14 mouse cellular contexts compared by ENCODE assay signal in the genomic region with DNA sequence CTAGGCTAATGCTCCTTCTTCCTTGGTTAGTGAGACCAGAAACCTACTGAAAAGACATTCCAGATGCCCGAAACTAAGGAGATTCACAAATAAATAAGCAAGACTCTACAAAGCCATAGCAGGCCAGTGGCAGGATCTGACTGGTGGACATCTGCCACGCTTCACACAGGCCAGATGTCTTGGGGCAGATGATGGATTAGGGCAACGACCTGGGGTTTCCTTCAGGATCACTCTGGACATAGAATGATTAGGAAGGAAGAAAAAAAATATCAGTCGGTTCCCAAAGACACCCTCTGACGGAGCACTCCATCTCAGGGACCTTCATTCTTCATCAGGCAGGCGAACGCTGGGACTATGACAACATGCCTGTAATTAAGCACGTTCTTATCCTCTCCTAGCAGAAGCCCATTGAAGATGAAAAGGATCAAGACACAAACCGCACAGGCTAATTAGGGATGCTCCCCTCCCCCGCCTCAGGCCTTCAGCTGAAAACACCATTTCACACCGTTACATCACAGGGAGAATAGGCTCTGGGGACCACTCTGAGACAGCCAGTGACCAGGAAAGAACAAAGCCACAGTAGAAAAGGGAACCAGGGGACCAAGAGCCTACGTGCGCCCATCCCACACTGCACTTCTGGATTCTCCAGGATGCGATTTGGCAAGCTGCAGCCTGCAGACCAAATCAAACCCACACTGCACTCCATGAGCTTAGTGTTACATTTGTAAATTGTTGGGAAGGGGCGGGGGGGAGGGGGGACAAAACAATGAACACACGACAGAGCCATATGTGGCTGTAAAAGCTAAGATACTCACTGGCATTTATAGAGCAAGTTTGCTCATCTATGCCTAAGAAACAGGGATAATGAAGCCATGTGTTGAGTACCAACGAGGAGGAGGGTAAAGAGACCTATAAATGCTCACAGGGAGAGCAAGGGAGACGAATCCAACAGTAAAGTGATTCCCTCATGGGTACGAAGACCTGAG.
DNase-seq lines count a peak whose midpoint lies in the region; ATAC-seq and TF ChIP-seq lines count a peak whose summit lies in the region.
"Had no signal": no experiment of that assay in that cellular context is flagged by ENCODE, and none has a peak within 500 bp of the region (broad histone marks: within the 10 kb centered on the region; RNA-seq: fewer than 3 reads in every experiment).

No protein-coding gene starts in this region.

- no peak for ATAC-seq in midbrain, postnatal 0 days (ENCODE audit: low FRiP score)
- 0 out of 2 replicates have a peak, but pooled peaks have one; percentile 14 for ATAC-seq in granulocyte monocyte progenitor cell, adult 5-6 weeks (replicated peaks; ENCODE audit: poor library complexity, severe bottlenecking)
- peak; percentile 87 for ATAC-seq in midbrain, embryonic 12.5 days (ENCODE audit: low FRiP score, low read depth)
- ATAC-seq: intestine, embryonic 16.5 days; lung, postnatal 0 days had no signal

- peaks cover 11% of the 10 kb centered on the region; the same call in 1 of the 2 replicates for H3K27me3 ChIP-seq in midbrain, embryonic 10.5 days (ENCODE audit: low read depth, poor library complexity, severe bottlenecking)
- H3K27me3 ChIP-seq in midbrain, postnatal 0 days (ENCODE audit: insufficient read depth, low read length) = no peaks in the 10 kb centered on the region
- H3K27me3 ChIP-seq in midbrain, embryonic 12.5 days = no peaks in the 10 kb centered on the region; the same call in 1 of the 2 replicates
- no peaks in the 10 kb centered on the region; the same call in 1 of the 2 replicates for H3K27me3 ChIP-seq in kidney, adult 2 months (replicated peaks; ENCODE audit: control insufficient read depth, insufficient read depth, low read length)

- 42% methylated on average over 19 of the region's 19 CpGs for WGBS in midbrain, embryonic 10.5 days
- 34% methylated on average over 19 of the region's 19 CpGs for WGBS in midbrain, postnatal 0 days
- 27% methylated on average over 19 of the region's 19 CpGs for WGBS in midbrain, embryonic 12.5 days
- WGBS in kidney, adult 2 months = 72% methylated on average over 19 of the region's 19 CpGs

- no peaks in the 10 kb centered on the region for H3K36me3 ChIP-seq in midbrain, embryonic 10.5 days
- no peaks in the 10 kb centered on the region for H3K36me3 ChIP-seq in midbrain, postnatal 0 days (ENCODE audit: insufficient read depth, low read length)
- no peaks in the 10 kb centered on the region for H3K36me3 ChIP-seq in midbrain, embryonic 12.5 days
- H3K36me3 ChIP-seq in kidney, adult 2 months (ENCODE audit: control insufficient read depth, insufficient read depth, low read length) = no peaks in the 10 kb centered on the region

- H3K4me3 ChIP-seq in midbrain, embryonic 10.5 days = no peak overlapping the region
- no peak overlapping the region for H3K4me3 ChIP-seq in midbrain, postnatal 0 days (ENCODE audit: low read depth, low read length)
- H3K4me3 ChIP-seq in midbrain, embryonic 12.5 days = no peak overlapping the region
- no peak overlapping the region for H3K4me3 ChIP-seq in kidney, adult 2 months (ENCODE audit: insufficient read depth, low read depth, low read length)

- no peak for TF ChIP-seq CTCF in midbrain, postnatal 0 days (IDR thresholded peaks at IDR 0.05)
- no peak for TF ChIP-seq CTCF in kidney, adult 2 months (conservative IDR thresholded peaks at IDR 0.05; ENCODE audit: insufficient read depth, insufficient read length, low read depth, low read length)

- no peak for TF ChIP-seq POLR2A in kidney, adult 2 months (IDR thresholded peaks at IDR 0.05; ENCODE audit: low read depth, low read length)

- H3K4me1 ChIP-seq in midbrain, embryonic 10.5 days = peaks cover 20% of the 10 kb centered on the region
- no peaks in the 10 kb centered on the region for H3K4me1 ChIP-seq in midbrain, postnatal 0 days (ENCODE audit: insufficient read depth, low read length)
- H3K4me1 ChIP-seq in midbrain, embryonic 12.5 days = peaks cover 18% of the 10 kb centered on the region
- peaks cover 6% of the 10 kb centered on the region; the same call in 1 of the 2 replicates for H3K4me1 ChIP-seq in kidney, adult 2 months (ENCODE audit: control insufficient read depth, insufficient read depth, low read length)

- H3K4me2 ChIP-seq in midbrain, postnatal 0 days (ENCODE audit: low read depth, low read length, poor library complexity, severe bottlenecking) = no peak overlapping the region
- peak overlapping the region; percentile 9; the same call in 1 of the 2 replicates for H3K4me2 ChIP-seq in midbrain, embryonic 12.5 days (replicated peaks)

- DNase-seq in midbrain, embryonic 10.5 days (ENCODE audit: low spot score) = peak; percentile 38
- no peak for DNase-seq in midbrain, postnatal 0 days (ENCODE audit: low spot score)
- DNase-seq in retina, postnatal 1 day = peak; percentile 57
- no peak for DNase-seq in kidney, adult 2 months
- DNase-seq in left cerebral cortex, adult 9 months (ENCODE audit: low spot score in 2 of 2) = no peak
- no peak for DNase-seq in spleen, postnatal 36 days (ENCODE audit: low spot score in 2 of 2)
- DNase-seq: cerebellum, adult 2 months; layer of hippocampus, adult 9-11 months; liver; thymus, postnatal 14 days had no signal

- no peaks in the 10 kb centered on the region for H3K9me3 ChIP-seq in midbrain, embryonic 10.5 days (replicated peaks)
- H3K9me3 ChIP-seq in midbrain, postnatal 0 days (ENCODE audit: low read length) = no peaks in the 10 kb centered on the region
- H3K9me3 ChIP-seq in midbrain, embryonic 12.5 days = no peaks in the 10 kb centered on the region

- no peak overlapping the region for H3K9ac ChIP-seq in midbrain, postnatal 0 days (replicated peaks; ENCODE audit: low read length, poor library complexity, severe bottlenecking)
- H3K9ac ChIP-seq in midbrain, embryonic 12.5 days (replicated peaks) = no peak overlapping the region

- peak overlapping the region; percentile 78 for H3K27ac ChIP-seq in midbrain, embryonic 10.5 days (replicated peaks)
- H3K27ac ChIP-seq in midbrain, postnatal 0 days (ENCODE audit: low read depth, low read length) = no peak overlapping the region
- peak overlapping the region; percentile 81 for H3K27ac ChIP-seq in midbrain, embryonic 12.5 days (replicated peaks)
- no peak overlapping the region for H3K27ac ChIP-seq in kidney, adult 2 months (ENCODE audit: insufficient read depth, low read depth, low read length)

Comparison
In these comparisons a context has a peak if more than half of its experiments do, and no peak if none do; other contexts are left out.
1. DNase-seq: peak in midbrain, embryonic 10.5 days (single experiment) and retina, postnatal 1 day (single experiment); none in midbrain, postnatal 0 days (single experiment), kidney, adult 2 months (single experiment), left cerebral cortex, adult 9 months (0 of 2) and spleen, postnatal 36 days (0 of 2).
2. H3K27ac ChIP-seq: peak in midbrain, embryonic 10.5 days (single experiment) and midbrain, embryonic 12.5 days (single experiment); none in midbrain, postnatal 0 days (single experiment) and kidney, adult 2 months (single experiment).